Mouse (Mus musculus) hindbrain, embryonic 11.5 days (tissue): ENCODE results near the gene Hbb-bs. TPM values are rescaled to one million over a fixed set of nuclear protein-coding genes. Genes with fewer than 3 reads are reported as not detected.

Source experiments
- polyA plus RNA-seq: library from polyadenylated mRNA; unstranded; fragments of >200 nt; fragmentation: Nextera tagmentation; extraction: Ambion mirVana; gene quantifications from 2 replicates; pipeline ENCODE4 v1.2.1, GENCODE M21; 2014

Gene Hbb-bs
- polyA plus RNA-seq, 1 experiment from 2014 or later: 266 TPM

Other genes with a start within 250 kb of the Hbb-bs start
- gene Olfr618, start 238.0 kb downstream of the Hbb-bs start, polyA plus RNA-seq: 0.09 TPM in 1 of 2 replicates, not detected in the other
- not detected in 2 replicates for gene Olfr619, start 227.5 kb downstream of the Hbb-bs start, polyA plus RNA-seq
- gene Olfr620, start 215.6 kb downstream of the Hbb-bs start, polyA plus RNA-seq: not detected in 2 replicates
- not detected in 2 replicates for gene Olfr622, start 185.4 kb downstream of the Hbb-bs start, polyA plus RNA-seq
- not detected in 2 replicates for gene Olfr623, start 164.4 kb downstream of the Hbb-bs start, polyA plus RNA-seq
- gene Olfr624, start 156.9 kb downstream of the Hbb-bs start, polyA plus RNA-seq: 0.03 and 0.04 TPM in 2 replicates
- not detected in 2 replicates for gene Olfr625-ps1, start 145.4 kb downstream of the Hbb-bs start, polyA plus RNA-seq
- gene Olfr243, start 113.4 kb downstream of the Hbb-bs start, polyA plus RNA-seq: not detected in 2 replicates
- not detected in 2 replicates for gene Olfr628, start 97.7 kb downstream of the Hbb-bs start, polyA plus RNA-seq
- gene Olfr629, start 83.2 kb downstream of the Hbb-bs start, polyA plus RNA-seq: not detected in 2 replicates
- gene Olfr630, start 70.8 kb downstream of the Hbb-bs start, polyA plus RNA-seq: not detected in 2 replicates
- not detected in 2 replicates for gene Olfr69, start 56.5 kb downstream of the Hbb-bs start, polyA plus RNA-seq
- gene Olfr68, start 48.4 kb downstream of the Hbb-bs start, polyA plus RNA-seq: not detected in 2 replicates
- gene Olfr67, start 36.3 kb downstream of the Hbb-bs start, polyA plus RNA-seq: not detected in 2 replicates
- gene Hbb-bt, start 14.1 kb downstream of the Hbb-bs start, polyA plus RNA-seq: 658 and 732 TPM in 2 replicates
- not detected in 2 replicates for gene Hbb-bh2, start 12.4 kb upstream of the Hbb-bs start, polyA plus RNA-seq
- 2,447 and 2,531 TPM in 2 replicates for gene Hbb-bh1, start 15.1 kb upstream of the Hbb-bs start, polyA plus RNA-seq
- gene Hbb-y, start 25.1 kb upstream of the Hbb-bs start, polyA plus RNA-seq: 10,698 and 10,834 TPM in 2 replicates
- gene Olfr66, start 58.2 kb upstream of the Hbb-bs start, polyA plus RNA-seq: not detected in 2 replicates
- not detected in 2 replicates for gene Olfr64, start 66.4 kb upstream of the Hbb-bs start, polyA plus RNA-seq
- gene Olfr65, start 75.4 kb upstream of the Hbb-bs start, polyA plus RNA-seq: not detected in 2 replicates
- not detected in 2 replicates for gene Olfr631, start 100.7 kb upstream of the Hbb-bs start, polyA plus RNA-seq
- 0.13 TPM in 1 of 2 replicates, not detected in the other for gene Olfr632, start 106.3 kb upstream of the Hbb-bs start, polyA plus RNA-seq
- not detected in 2 replicates for gene Olfr633, start 116.3 kb upstream of the Hbb-bs start, polyA plus RNA-seq
- gene Olfr635, start 143.1 kb upstream of the Hbb-bs start, polyA plus RNA-seq: not detected in 2 replicates
- not detected in 2 replicates for gene Olfr638, start 170.7 kb upstream of the Hbb-bs start, polyA plus RNA-seq
- gene Olfr639, start 189.2 kb upstream of the Hbb-bs start, polyA plus RNA-seq: 0.05 TPM in 1 of 2 replicates, not detected in the other
- gene Olfr640, start 197.5 kb upstream of the Hbb-bs start, polyA plus RNA-seq: not detected in 2 replicates
- gene Olfr641, start 207.3 kb upstream of the Hbb-bs start, polyA plus RNA-seq: not detected in 2 replicates
- gene Olfr642, start 224.6 kb upstream of the Hbb-bs start, polyA plus RNA-seq: not detected in 2 replicates
- not detected in 2 replicates for gene 4930516K23Rik, start 233.3 kb upstream of the Hbb-bs start, polyA plus RNA-seq
- gene Olfr644, start 243.8 kb upstream of the Hbb-bs start, polyA plus RNA-seq: not detected in 2 replicates